Mouse (Mus musculus) hindbrain, postnatal 0 days (tissue): Measurements from ENCODE around the gene Prkcz. TPM values are rescaled to one million over a fixed set of nuclear protein-coding genes. Genes with fewer than 3 reads are reported as not detected.
"Not testable (repeated sequence)": the region's sequence is repeated elsewhere in the genome, so short reads cannot be mapped to it uniquely, and the experiment has no call there.

Source experiments
- ATAC-seq: fragments of 200-750 bp; cut with Nextera tagmentation; 2 replicates; pipeline ENCODE4 v1.8.0; 2017; ENCODE audit warnings: mild to moderate bottlenecking, moderate TSS enrichment, moderate library complexity
- DNase-seq: peaks from one replicate; pipeline ENCODE4 v3.0.0-alpha.2; 2015; ENCODE audit warnings: low spot score
- H3K27ac ChIP-seq: fragments of 300-500 bp; sonication (generic); 2 replicates; pipeline ENCODE4 v1.5.1; 2014; ENCODE audit warnings: mild to moderate bottlenecking
- H3K27me3 ChIP-seq: fragments of 300-500 bp; sonication (generic); 2 replicates; pipeline ENCODE4 v1.6.1; 2014; ENCODE audit warnings: low read length, mixed read lengths; ENCODE audit not compliant: insufficient read depth
- H3K36me3 ChIP-seq: fragments of 300-500 bp; sonication (generic); 2 replicates; pipeline ENCODE4 v1.6.1; 2014; ENCODE audit warnings: low read length, mixed read lengths; ENCODE audit not compliant: insufficient read depth
- H3K4me1 ChIP-seq: fragments of 300-500 bp; sonication (generic); 2 replicates; pipeline ENCODE4 v1.6.1; 2014; ENCODE audit warnings: antibody characterized with exemption, low read length, mixed read lengths; ENCODE audit not compliant: insufficient read depth
- H3K4me2 ChIP-seq: fragments of 300-500 bp; sonication (generic); 2 replicates; pipeline ENCODE4 v1.6.1; 2014; ENCODE audit warnings: low read depth, mild to moderate bottlenecking, low read length, moderate library complexity, mixed read lengths
- H3K4me3 ChIP-seq: fragments of 300-500 bp; sonication (generic); 2 replicates; pipeline ENCODE4 v1.5.1; 2014; ENCODE audit warnings: low read length
- H3K9ac ChIP-seq: fragments of 300-500 bp; sonication (generic); replicated peaks from 2 replicates; pipeline ENCODE4 v1.6.1; 2014; ENCODE audit warnings: mild to moderate bottlenecking, low read length, moderate library complexity, mixed read lengths
- H3K9me3 ChIP-seq: fragments of 300-500 bp; sonication (generic); 2 replicates; pipeline ENCODE4 v1.6.1; 2016; ENCODE audit warnings: low read length, mixed read lengths
- CTCF ChIP-seq: IDR thresholded peaks from 2 replicates; pipeline ENCODE4 v1.5.1; 2016; ENCODE audit warnings: antibody characterized with exemption, control low read depth, low read depth
- WGBS: fragments of 180-500 bp; shearing (Covaris S2); extraction: QIAGEN DNeasy Blood & Tissue Kit; methylation state at CpG from one replicate; pipeline ENCODE4 v1.1.7; 2014; 5-methylcytosine and 5-hydroxymethylcytosine counted together
- polyA plus RNA-seq: library from polyadenylated mRNA; unstranded; fragments of >200 nt; fragmentation: Nextera tagmentation; extraction: Ambion mirVana; gene quantifications from 2 replicates; pipeline ENCODE4 v1.2.1, GENCODE M21; 2015
- total RNA-seq: library from RNA; depleted of rRNA; stranded (reverse); fragments of >200 nt; gene quantifications from 2 replicates; pipeline ENCODE4 v1.2.3, GENCODE M21; 2014

Prkcz gene
- total and polyA plus RNA-seq, 2 experiments from 2014 or later, result 84.2 to 85.1 TPM

DNA sequence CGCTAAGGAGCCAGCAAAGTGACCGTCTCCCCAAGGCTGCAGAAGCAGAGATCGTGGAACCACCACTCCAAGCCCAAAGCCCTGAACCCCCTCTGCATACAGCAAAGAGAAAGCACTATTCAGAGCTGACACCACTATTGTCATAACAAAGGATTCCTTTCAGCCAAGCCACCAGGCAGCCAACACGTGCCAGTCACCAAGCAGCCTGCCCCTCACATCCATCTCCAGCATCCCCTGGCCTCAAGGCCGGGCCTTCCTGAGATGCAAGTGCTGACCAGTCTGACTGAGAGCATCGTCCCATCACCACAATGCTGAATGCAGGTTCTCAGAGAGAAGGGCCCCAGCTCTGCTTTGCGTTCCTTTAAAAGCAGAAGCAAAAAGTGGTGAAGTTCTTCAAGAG is 28.9 kb downstream of the Prkcz start:
- Histone ChIP-seq H3K27ac (no peak overlapping the region), H3K27me3 (no peaks in the 10 kb centered on the region), H3K4me2 (no peak overlapping the region), H3K9ac (no peak overlapping the region), H3K4me1 (no peaks in the 10 kb centered on the region), H3K9me3 (no peaks in the 10 kb centered on the region), H3K36me3 (no peaks in the 10 kb centered on the region), H3K4me3 (no peak overlapping the region)
- no peak for TF ChIP-seq CTCF
- ATAC-seq, result no peak
- DNase-seq, result no peak
- WGBS, result 35% methylated on average over 7 of the region's 7 CpGs

DNA sequence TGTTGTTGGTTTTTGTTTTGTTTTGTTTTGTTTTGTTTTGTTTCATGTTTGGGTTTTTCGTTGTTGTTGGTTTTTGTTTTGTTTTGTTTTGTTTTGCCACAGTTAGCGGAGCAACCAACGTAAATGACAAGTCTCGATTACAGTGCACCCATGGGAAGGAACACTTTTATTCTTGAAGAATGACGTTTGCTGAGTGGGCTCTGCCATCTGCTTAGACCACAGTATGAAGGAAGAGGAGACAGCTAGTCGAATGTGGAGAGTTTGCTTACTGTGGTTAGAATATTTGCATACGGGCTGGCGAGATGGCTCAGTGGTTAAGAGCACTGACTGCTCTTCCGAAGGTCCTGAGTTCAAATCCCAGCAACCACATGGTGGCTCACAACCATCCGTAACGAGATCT is 32.8 kb downstream of the Prkcz start:
- not testable (repeated sequence) for ATAC-seq, H3K4me3 ChIP-seq, H3K9me3 ChIP-seq, DNase-seq, H3K9ac ChIP-seq, H3K27ac ChIP-seq, H3K4me1 ChIP-seq, H3K36me3 ChIP-seq, H3K4me2 ChIP-seq, H3K27me3 ChIP-seq
- WGBS, result 84% methylated on average over 10 of the region's 11 CpGs

- peaks cover 6% of the 10 kb centered on the region; the same call in 1 of the 2 replicates for H3K4me1 ChIP-seq
- H3K27ac ChIP-seq, result no peak overlapping the region
- no peak for DNase-seq
- no peak overlapping the region for H3K4me2 ChIP-seq
- H3K27me3 ChIP-seq, result no peaks in the 10 kb centered on the region
- ATAC-seq, result no peak
- H3K36me3 ChIP-seq, result no peaks in the 10 kb centered on the region
- 67% methylated on average over 5 of the region's 5 CpGs for WGBS
- H3K4me3 ChIP-seq, result no peak overlapping the region
- H3K9me3 ChIP-seq, result no peaks in the 10 kb centered on the region
- no peak for TF ChIP-seq CTCF
- H3K9ac ChIP-seq, result no peak overlapping the region
Measured at GRCm38 (mm10) chr4:155325773-155326172, 35.4 kb downstream of the Prkcz start.

- 76% methylated on average over 8 of the region's 8 CpGs for WGBS
- ATAC-seq, result no peak
Measured at GRCm38 (mm10) chr4:155324511-155324910, 36.6 kb downstream of the Prkcz start.

GRCm38 (mm10) chr4:155323081-155323795 is 37.9 kb downstream of the Prkcz start:
- Histone ChIP-seq H3K9ac (no peak overlapping the region), H3K4me3 (no peak overlapping the region), H3K27ac (no peak overlapping the region), H3K9me3 (no peaks in the 10 kb centered on the region), H3K36me3 (no peaks in the 10 kb centered on the region), H3K4me1 (peaks cover 11% of the 10 kb centered on the region; the same call in 1 of the 2 replicates), H3K27me3 (no peaks in the 10 kb centered on the region), H3K4me2 (no peak overlapping the region)
- DNase-seq (no peak), ATAC-seq (no peak)
- WGBS, result 87% methylated on average over 3 of the region's 3 CpGs
- no peak for TF ChIP-seq CTCF

More at GRCm38 (mm10) chr4:155324511-155324910, 36.6 kb downstream of the Prkcz start:
- Histone ChIP-seq H3K9me3 (no peaks in the 10 kb centered on the region), H3K4me3 (no peak overlapping the region), H3K4me2 (no peak overlapping the region), H3K9ac (no peak overlapping the region), H3K27me3 (no peaks in the 10 kb centered on the region), H3K4me1 (peaks cover 11% of the 10 kb centered on the region; the same call in 1 of the 2 replicates), H3K27ac (no peak overlapping the region), H3K36me3 (no peaks in the 10 kb centered on the region)
- no peak for DNase-seq
- TF ChIP-seq CTCF, result no peak

DNA sequence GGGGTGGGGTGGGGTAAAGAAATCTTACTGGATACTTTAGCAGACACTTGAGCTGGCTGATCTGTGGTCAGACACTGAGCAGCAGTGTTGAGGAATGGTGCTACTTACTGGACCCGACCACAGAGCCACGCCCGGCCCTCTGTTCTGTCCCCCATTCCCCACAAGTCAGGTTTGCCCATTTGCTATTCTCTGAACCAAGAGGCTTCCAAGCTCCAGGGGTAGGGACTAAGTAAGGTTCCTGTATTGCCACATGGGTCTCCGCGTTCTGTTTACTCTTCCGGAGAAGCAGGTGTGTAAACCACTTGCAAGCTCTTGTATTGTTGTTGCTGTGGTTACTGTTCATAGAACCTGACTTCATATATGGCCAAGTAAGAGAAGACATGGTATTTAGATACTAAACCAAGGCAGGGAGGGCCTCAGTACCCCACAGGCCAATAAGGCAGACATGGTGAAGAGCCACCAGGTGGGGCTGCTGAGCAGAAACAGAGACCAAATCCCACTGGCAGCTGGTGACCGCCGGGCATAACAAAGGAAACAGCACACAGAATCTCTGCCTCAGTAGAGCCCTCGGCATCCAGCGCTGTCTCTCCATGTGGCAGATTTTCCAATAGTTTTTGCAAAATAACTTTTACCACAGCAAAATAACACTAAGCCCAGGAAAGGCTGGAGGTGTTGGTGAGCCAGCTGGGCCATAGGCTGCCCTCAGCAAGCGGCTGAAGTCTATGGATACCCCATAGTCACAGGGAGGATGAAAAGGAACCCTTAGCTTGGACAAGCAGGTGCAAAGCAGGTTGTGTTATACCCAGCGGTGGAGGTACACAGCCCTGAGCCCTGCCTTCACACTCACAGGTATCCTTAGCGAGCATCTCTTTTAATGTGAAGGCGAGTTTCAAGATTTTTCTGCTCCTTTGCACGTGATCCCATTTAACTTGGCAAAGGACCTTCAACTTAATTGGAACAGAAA is 40.6 kb downstream of the Prkcz start:
- Histone ChIP-seq H3K9me3 (no peaks in the 10 kb centered on the region), H3K4me1 (peaks cover 11% of the 10 kb centered on the region; the same call in 1 of the 2 replicates), H3K36me3 (no peaks in the 10 kb centered on the region), H3K27ac (peak overlapping the region; percentile 57; the same call in 1 of the 2 replicates), H3K4me2 (peak overlapping the region; percentile 24; the same call in 1 of the 2 replicates), H3K4me3 (no peak overlapping the region), H3K27me3 (no peaks in the 10 kb centered on the region), H3K9ac (no peak overlapping the region)
- ATAC-seq (peak; percentile 89), DNase-seq (peak; percentile 87)
- 51% methylated on average over 15 of the region's 15 CpGs for WGBS
- TF ChIP-seq CTCF, result peak; percentile 87
